In the genomic region with DNA sequence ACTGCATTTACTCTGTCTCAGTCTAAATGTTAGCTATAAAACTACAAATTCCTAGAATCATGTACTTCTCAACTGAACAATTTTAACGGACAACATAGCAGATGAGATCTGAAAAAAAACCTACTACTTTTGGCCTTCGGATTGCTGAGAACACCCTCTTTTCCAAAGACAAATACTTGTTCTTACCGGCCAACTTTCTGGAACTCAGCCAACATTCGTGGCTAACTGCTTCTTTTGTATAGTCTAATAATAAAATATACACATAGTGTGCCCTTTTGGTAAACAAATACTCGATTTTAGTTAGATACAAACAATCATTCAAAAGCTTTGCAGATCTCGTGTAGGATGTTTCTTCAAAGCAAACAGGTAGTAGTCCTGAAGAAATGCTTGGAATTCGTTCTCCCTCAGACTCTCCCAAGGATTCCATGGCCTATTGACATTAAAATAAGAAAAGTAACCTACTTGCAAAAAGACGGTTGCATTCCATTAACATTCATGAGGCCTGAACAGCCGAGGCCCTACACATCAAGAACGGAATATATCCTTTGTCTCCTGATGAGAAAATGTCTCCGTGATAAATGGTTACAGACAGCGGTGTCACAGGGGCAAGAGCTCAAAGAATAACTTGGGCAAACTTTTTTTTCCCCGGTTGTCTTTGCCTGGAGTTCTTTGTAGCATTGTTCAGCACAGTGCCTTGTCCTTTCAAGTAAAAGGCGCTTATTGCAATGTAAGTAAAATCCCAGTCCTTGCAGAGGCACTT, we compare ENCODE assay signal across 8 mouse cellular contexts. TPM values are rescaled to one million over a fixed set of nuclear protein-coding genes. Genes with fewer than 3 reads are reported as not detected.
A peak's percentile ranks its signal among the peaks of the same experiment; 100 is the strongest.
DNase-seq lines count a peak whose midpoint lies in the region; ATAC-seq and TF ChIP-seq lines count a peak whose summit lies in the region.

No protein-coding gene starts in this region.

- H3K27me3 ChIP-seq in forebrain, embryonic 16.5 days (replicated peaks; ENCODE audit: control insufficient read depth, insufficient read depth, low read length): no peaks in the 10 kb centered on the region
- no peaks in the 10 kb centered on the region for H3K27me3 ChIP-seq in liver, embryonic 16.5 days (ENCODE audit: control insufficient read depth, insufficient read depth, low read depth, low read length)

- H3K27ac ChIP-seq in ES-E14 (ENCODE audit: insufficient read depth, low read depth, low read length, poor library complexity, severe bottlenecking): peak overlapping the region; percentile 79; the same call in 1 of the 2 replicates
- H3K27ac ChIP-seq in forebrain, embryonic 16.5 days (ENCODE audit: low read length): no peak overlapping the region
- peak overlapping the region; percentile 94 for H3K27ac ChIP-seq in liver, embryonic 16.5 days (ENCODE audit: low read length)

- peak; percentile 14 for DNase-seq in adrenal gland, adult 2 months
- DNase-seq in adrenal gland, postnatal 4 days (ENCODE audit: low spot score in 2 of 2): no peak
- peak; percentile 61 for DNase-seq in ES-E14 (ENCODE audit: low read depth, low spot score)
- DNase-seq in testis, postnatal 10 days (ENCODE audit: low spot score): peak; percentile 54
- no peak for DNase-seq in urinary bladder, postnatal 4 days (ENCODE audit: low spot score in 2 of 2)
- DNase-seq in spleen, adult 12 weeks (ENCODE audit: low spot score): no peak

- peaks cover 0 to 5% of the 10 kb centered on the region in 2 experiments; a peak in 1 of 4 replicates for H3K4me1 ChIP-seq in ES-E14 (ENCODE audit: control insufficient read depth in 2 of 2, insufficient read depth in 2 of 2, low read length in 2 of 2, poor library complexity in 1 of 2)
- H3K4me1 ChIP-seq in forebrain, embryonic 16.5 days (replicated peaks; ENCODE audit: control insufficient read depth, insufficient read depth, low read length): peaks cover 15% of the 10 kb centered on the region
- peaks cover 12% of the 10 kb centered on the region for H3K4me1 ChIP-seq in liver, embryonic 16.5 days (ENCODE audit: control insufficient read depth, low read depth, low read length)

- H3K9me3 ChIP-seq in ES-E14 (ENCODE audit: control insufficient read depth, insufficient read depth, low read depth, low read length): no peaks in the 10 kb centered on the region
- H3K9me3 ChIP-seq in forebrain, embryonic 16.5 days (ENCODE audit: control insufficient read depth, low read length): no peaks in the 10 kb centered on the region
- H3K9me3 ChIP-seq in liver, embryonic 16.5 days (replicated peaks; ENCODE audit: control insufficient read depth, low read length): no peaks in the 10 kb centered on the region

- H3K36me3 ChIP-seq in ES-E14 (ENCODE audit: control insufficient read depth, insufficient read depth, low read length, poor library complexity, severe bottlenecking): no peaks in the 10 kb centered on the region; the same call in 1 of the 2 replicates
- H3K36me3 ChIP-seq in forebrain, embryonic 16.5 days (ENCODE audit: control insufficient read depth, insufficient read depth): no peaks in the 10 kb centered on the region
- H3K36me3 ChIP-seq in liver, embryonic 16.5 days (ENCODE audit: control insufficient read depth, insufficient read depth): no peaks in the 10 kb centered on the region

- H3K4me3 ChIP-seq in ES-E14 (ENCODE audit: insufficient read depth in 1 of 2, low read depth in 1 of 2, low read length in 2 of 2, poor library complexity in 1 of 2, severe bottlenecking in 1 of 2): peak overlapping the region; percentile 17 to 67
- no peak overlapping the region; the same call in none of the 2 replicates for H3K4me3 ChIP-seq in forebrain, embryonic 16.5 days (replicated peaks; ENCODE audit: low read length)
- H3K4me3 ChIP-seq in liver, embryonic 16.5 days (ENCODE audit: low read depth, low read length): peak overlapping the region; percentile 94; the same call in 1 of the 2 replicates

- in situ Hi-C loops in ES-E14 (cut with MboI; ENCODE audit: low sequenced_read_pairs in 2 of 2, unreplicated experiment in 2 of 2): no loop called here

- no peak for ATAC-seq in forebrain, embryonic 16.5 days
- ATAC-seq in liver, embryonic 16.5 days (ENCODE audit: low read depth): no peak

- H3K4me2 ChIP-seq in forebrain, embryonic 16.5 days (ENCODE audit: low read length): peak overlapping the region; percentile 68
- H3K4me2 ChIP-seq in liver, embryonic 16.5 days (ENCODE audit: low read depth, low read length): peak overlapping the region; percentile 61

- H3K9ac ChIP-seq in ES-E14 (ENCODE audit: insufficient read depth, low read depth, low read length, poor library complexity, severe bottlenecking): peak overlapping the region; percentile 59; the same call in 1 of the 2 replicates
- H3K9ac ChIP-seq in forebrain, embryonic 16.5 days (replicated peaks; ENCODE audit: low read depth, low read length): no peak overlapping the region
- H3K9ac ChIP-seq in liver, embryonic 16.5 days (ENCODE audit: low read depth, low read length): no peak overlapping the region

- WGBS in forebrain, embryonic 16.5 days: 5% methylated on average over 14 of the region's 14 CpGs
- WGBS in liver, embryonic 16.5 days (ENCODE audit: insufficient replicate concordance): 61% methylated on average over 14 of the region's 14 CpGs

TF ChIP-seq in ES-E14, 5 proteins besides CTCF, POLR2A, EP300 and RAD21:
- TF ChIP-seq ZNF384 (IDR thresholded peaks at IDR 0.05; ENCODE audit: low read depth, low read length): no peak
- TF ChIP-seq HCFC1 (IDR thresholded peaks at IDR 0.05; ENCODE audit: borderline replicate concordance, insufficient read depth, low read length): no peak
- no peak for TF ChIP-seq ZC3H11A (IDR thresholded peaks at IDR 0.05; ENCODE audit: borderline replicate concordance, low read depth, low read length)
- TF ChIP-seq CHD2 (IDR thresholded peaks at IDR 0.05; ENCODE audit: low read depth, low read length): no peak
- no peak for TF ChIP-seq MAFK (IDR thresholded peaks at IDR 0.05; ENCODE audit: insufficient read depth, low read depth, low read length)

RNA-seq across cellular contexts. Expression of a gene that starts 1.2 kb away (rescaled TPM):
- 10 to 100 TPM; 21.3 to 23.4 TPM for total RNA-seq in adrenal gland, adult 2 months (2021)
- polyA plus RNA-seq in adrenal gland, adult 2 months (2012; rRNA removed): 1.7 and 2.5 TPM in 2 replicates
- 10 to 100 TPM; 23.6 to 24.9 TPM for total RNA-seq in adrenal gland, postnatal 4 days (2021)
- 19.7 and 21.2 TPM in 2 replicates for total RNA-seq in ES-E14 (2012; rRNA removed)
- polyA plus RNA-seq in forebrain, embryonic 16.5 days (2015; fragmentation: Nextera tagmentation; extraction: Ambion mirVana): 20.3 and 27.9 TPM in 2 replicates
- 18.7 and 19.0 TPM in 2 replicates for polyA plus RNA-seq in liver, embryonic 16.5 days (2015; fragmentation: Nextera tagmentation; extraction: Ambion mirVana)

RNA-seq across cellular contexts. Expression of a gene that starts 23.3 kb away (rescaled TPM):
- 1 to 10 TPM; 1.2 to 2.0 TPM for total RNA-seq in adrenal gland, adult 2 months (2021)
- 0.58 and 0.79 TPM in 2 replicates for polyA plus RNA-seq in adrenal gland, adult 2 months (2012; rRNA removed)
- total RNA-seq in adrenal gland, postnatal 4 days (2021): 1 to 10 TPM; 2.1 to 3.2 TPM
- 22.0 TPM in 2 replicates for total RNA-seq in ES-E14 (2012; rRNA removed)
- 11.5 and 14.2 TPM in 2 replicates for polyA plus RNA-seq in forebrain, embryonic 16.5 days (2015; fragmentation: Nextera tagmentation; extraction: Ambion mirVana)
- 0.17 and 0.19 TPM in 2 replicates for polyA plus RNA-seq in liver, embryonic 16.5 days (2015; fragmentation: Nextera tagmentation; extraction: Ambion mirVana)

RNA-seq across cellular contexts. Expression of a gene that starts 54.5 kb away (rescaled TPM):
- total RNA-seq in adrenal gland, adult 2 months (2021): 1 to 10 TPM; 4.5 to 6.6 TPM
- polyA plus RNA-seq in adrenal gland, adult 2 months (2012; rRNA removed): 1.4 TPM in 2 replicates
- 1 to 10 TPM; 5.6 to 9.1 TPM for total RNA-seq in adrenal gland, postnatal 4 days (2021)
- 38.2 and 45.2 TPM in 2 replicates for total RNA-seq in ES-E14 (2012; rRNA removed)
- polyA plus RNA-seq in forebrain, embryonic 16.5 days (2015; fragmentation: Nextera tagmentation; extraction: Ambion mirVana): 3.3 and 3.8 TPM in 2 replicates
- 6.5 and 8.4 TPM in 2 replicates for polyA plus RNA-seq in liver, embryonic 16.5 days (2015; fragmentation: Nextera tagmentation; extraction: Ambion mirVana)

RNA-seq across cellular contexts. Expression of a gene that starts 54.9 kb away (rescaled TPM):
- total RNA-seq in adrenal gland, adult 2 months (2021): 10 to 100 TPM; 10.6 to 12.4 TPM
- polyA plus RNA-seq in adrenal gland, adult 2 months (2012; rRNA removed): 5.6 and 5.7 TPM in 2 replicates
- 10 to 100 TPM in 1 of 2 experiments, 1 to 10 TPM in 1; 9.7 to 10.4 TPM for total RNA-seq in adrenal gland, postnatal 4 days (2021)
- 1.3 and 2.0 TPM in 2 replicates for total RNA-seq in ES-E14 (2012; rRNA removed)
- polyA plus RNA-seq in forebrain, embryonic 16.5 days (2015; fragmentation: Nextera tagmentation; extraction: Ambion mirVana): 33.9 and 38.4 TPM in 2 replicates
- polyA plus RNA-seq in liver, embryonic 16.5 days (2015; fragmentation: Nextera tagmentation; extraction: Ambion mirVana): 3.1 and 3.4 TPM in 2 replicates

Comparison
In these comparisons a context has a peak if more than half of its experiments do, and no peak if none do; other contexts are left out.
1. DNase-seq: peak in adrenal gland, adult 2 months (single experiment), ES-E14 (single experiment) and testis, postnatal 10 days (single experiment); none in adrenal gland, postnatal 4 days (0 of 2), urinary bladder, postnatal 4 days (0 of 2) and spleen, adult 12 weeks (single experiment).